Mouse (Mus musculus) midbrain, embryonic 15.5 days (tissue): Measurements from ENCODE around the gene Kctd11. TPM values are rescaled to one million over a fixed set of nuclear protein-coding genes. Genes with fewer than 3 reads are reported as not detected.
"Not testable (repeated sequence)": the region's sequence is repeated elsewhere in the genome, so short reads cannot be mapped to it uniquely, and the experiment has no call there.

ENCODE experiments used
- ATAC-seq: fragments of 200-750 bp; cut with Nextera tagmentation; replicated peaks from 2 replicates; pipeline ENCODE4 v1.8.0; 2017; ENCODE audit warnings: moderate TSS enrichment
- H3K27ac ChIP-seq: fragments of 300-500 bp; sonication (generic); 2 replicates; pipeline ENCODE4 v1.5.1; 2015; ENCODE audit warnings: mild to moderate bottlenecking, inconsistent platforms
- H3K27me3 ChIP-seq: fragments of 300-500 bp; sonication (generic); replicated peaks from 2 replicates; pipeline ENCODE4 v1.6.1; 2015; ENCODE audit warnings: inconsistent platforms
- H3K36me3 ChIP-seq: fragments of 300-500 bp; sonication (generic); replicated peaks from 2 replicates; pipeline ENCODE4 v1.6.1; 2015; ENCODE audit warnings: inconsistent platforms
- H3K4me1 ChIP-seq: fragments of 300-500 bp; sonication (generic); 2 replicates; pipeline ENCODE4 v1.6.1; 2015; ENCODE audit warnings: inconsistent platforms
- H3K4me2 ChIP-seq: fragments of 300-500 bp; sonication (generic); 2 replicates; pipeline ENCODE4 v1.6.1; 2015; ENCODE audit warnings: inconsistent platforms, mild to moderate bottlenecking, moderate library complexity
- H3K4me3 ChIP-seq: fragments of 300-500 bp; sonication (generic); 2 replicates; pipeline ENCODE4 v1.5.1; 2015; ENCODE audit warnings: mild to moderate bottlenecking, inconsistent platforms
- H3K9ac ChIP-seq: fragments of 300-500 bp; sonication (generic); 2 replicates; pipeline ENCODE4 v1.6.1; 2015; ENCODE audit warnings: mild to moderate bottlenecking, inconsistent platforms
- H3K9me3 ChIP-seq: fragments of 300-500 bp; sonication (generic); 2 replicates; pipeline ENCODE4 v1.6.1; 2016; ENCODE audit warnings: inconsistent platforms
- WGBS: fragments of 180-500 bp; shearing (Covaris S2); methylation state at CpG from one replicate; pipeline ENCODE4 v1.1.7; 2015; ENCODE audit warnings: mixed read lengths; 5-methylcytosine and 5-hydroxymethylcytosine counted together
- polyA plus RNA-seq: library from polyadenylated mRNA; unstranded; fragments of >200 nt; fragmentation: Nextera tagmentation; extraction: Ambion mirVana; gene quantifications from 2 replicates; pipeline ENCODE4 v1.2.1, GENCODE M21; 2015

The Kctd11 gene
- polyA plus RNA-seq = 1.7 and 1.9 TPM in 2 replicates

- ATAC-seq = peak; percentile 73
- WGBS = under 1% methylated on average over 46 of the region's 46 CpGs
- peak within 1 kb of the TSS; percentile 77 for H3K4me2 ChIP-seq
- H3K27me3 ChIP-seq = peaks cover 17% of the 10 kb centered on the region
- H3K27ac ChIP-seq = peak within 1 kb of the TSS; percentile 51
- H3K4me3 ChIP-seq = peak within 1 kb of the TSS; percentile 42
- no peaks in the 10 kb centered on the region for H3K9me3 ChIP-seq
- H3K4me1 ChIP-seq = peaks cover 28% of the 10 kb centered on the region
- H3K9ac ChIP-seq = peak within 1 kb of the TSS; percentile 26
- H3K36me3 ChIP-seq = no peaks in the 10 kb centered on the region
Measured at GRCm38 (mm10) chr11:69880853-69881603, at the start of gene Kctd11. TSS of gene Kctd11 (minus strand) at chr11:69881406.

GRCm38 (mm10) chr11:69930176-69930575, 49.0 kb upstream of the Kctd11 start:
- 87% methylated on average over 8 of the region's 8 CpGs for WGBS
- not testable (repeated sequence) for H3K4me1 ChIP-seq, ATAC-seq

GRCm38 (mm10) chr11:69929712-69930111, 48.5 kb upstream of the Kctd11 start:
- no peak overlapping the region for H3K27ac ChIP-seq
- no peak overlapping the region for H3K4me3 ChIP-seq
- WGBS = 89% methylated on average over 4 of the region's 4 CpGs
- H3K4me1 ChIP-seq = peaks cover 3% of the 10 kb centered on the region; the same call in 1 of the 2 replicates
- no peaks in the 10 kb centered on the region for H3K36me3 ChIP-seq
- no peak for ATAC-seq
- no peak overlapping the region for H3K9ac ChIP-seq
- no peaks in the 10 kb centered on the region for H3K27me3 ChIP-seq
- no peaks in the 10 kb centered on the region for H3K9me3 ChIP-seq
- H3K4me2 ChIP-seq = no peak overlapping the region

More at GRCm38 (mm10) chr11:69930176-69930575, 49.0 kb upstream of the Kctd11 start:
- H3K9ac ChIP-seq, H3K9me3 ChIP-seq, H3K4me2 ChIP-seq, H3K36me3 ChIP-seq, H3K27me3 ChIP-seq, H3K4me3 ChIP-seq, H3K27ac ChIP-seq: not testable (repeated sequence)

GRCm38 (mm10) chr11:69927501-69927900, 46.3 kb upstream of the Kctd11 start:
- H3K27me3 ChIP-seq = no peaks in the 10 kb centered on the region
- peaks cover 5% of the 10 kb centered on the region for H3K4me1 ChIP-seq
- WGBS = 99% methylated on average over 2 of the region's 2 CpGs
- no peak overlapping the region for H3K9ac ChIP-seq
- ATAC-seq = no peak
- H3K36me3 ChIP-seq = no peaks in the 10 kb centered on the region
- no peak overlapping the region for H3K4me2 ChIP-seq
- no peak overlapping the region for H3K4me3 ChIP-seq
- H3K9me3 ChIP-seq = no peaks in the 10 kb centered on the region
- H3K27ac ChIP-seq = no peak overlapping the region

GRCm38 (mm10) chr11:69922796-69923195, 41.6 kb upstream of the Kctd11 start:
- peaks cover 30% of the 10 kb centered on the region for H3K4me1 ChIP-seq
- H3K4me2 ChIP-seq = no peak overlapping the region
- peaks cover 8% of the 10 kb centered on the region; the same call in 1 of the 2 replicates for H3K36me3 ChIP-seq
- H3K9ac ChIP-seq = no peak overlapping the region; the same call in 1 of the 2 replicates
- peak overlapping the region; percentile 23; the same call in 1 of the 2 replicates for H3K27ac ChIP-seq
- no peak overlapping the region for H3K4me3 ChIP-seq
- no peak for ATAC-seq
- H3K27me3 ChIP-seq = no peaks in the 10 kb centered on the region
- 73% methylated on average over 3 of the region's 3 CpGs for WGBS
- no peaks in the 10 kb centered on the region for H3K9me3 ChIP-seq

GRCm38 (mm10) chr11:69922012-69922756, 41.0 kb upstream of the Kctd11 start:
- Histone ChIP-seq H3K27me3 (no peaks in the 10 kb centered on the region), H3K4me1 (peaks cover 30% of the 10 kb centered on the region), H3K27ac (peak overlapping the region; percentile 90), H3K4me2 (peak overlapping the region; percentile 81), H3K36me3 (peaks cover 14% of the 10 kb centered on the region; the same call in 1 of the 2 replicates), H3K9ac (peak overlapping the region; percentile 40), H3K4me3 (peak overlapping the region; percentile 83), H3K9me3 (no peaks in the 10 kb centered on the region)
- 3% methylated on average over 12 of the region's 12 CpGs for WGBS
- ATAC-seq = no peak

- under 1% methylated on average over 78 of the region's 78 CpGs for WGBS
- ATAC-seq = peak; percentile 98
- peak within 1 kb of the TSS; percentile 81 for H3K4me2 ChIP-seq
- no peaks in the 10 kb centered on the region for H3K27me3 ChIP-seq
- peaks cover 30% of the 10 kb centered on the region for H3K4me1 ChIP-seq
- peaks cover 23% of the 10 kb centered on the region; the same call in 1 of the 2 replicates for H3K36me3 ChIP-seq
- no peaks in the 10 kb centered on the region for H3K9me3 ChIP-seq
- H3K4me3 ChIP-seq = peak within 1 kb of the TSS; percentile 83
- H3K27ac ChIP-seq = peak within 1 kb of the TSS; percentile 90
- peak within 1 kb of the TSS; percentile 89 for H3K9ac ChIP-seq
Measured at GRCm38 (mm10) chr11:69921114-69922011, 40.2 kb upstream of the Kctd11 start, which contains the start of gene Eif5a. TSS of gene Eif5a (minus strand) at chr11:69921958.

GRCm38 (mm10) chr11:69920266-69921031, 39.2 kb upstream of the Kctd11 start:
- peak overlapping the region; percentile 90 for H3K27ac ChIP-seq
- H3K36me3 ChIP-seq = peaks cover 32% of the 10 kb centered on the region; the same call in 1 of the 2 replicates
- peak; percentile 43 for ATAC-seq
- peak overlapping the region; percentile 83 for H3K4me3 ChIP-seq
- peak overlapping the region; percentile 89 for H3K9ac ChIP-seq
- H3K27me3 ChIP-seq = no peaks in the 10 kb centered on the region
- no peaks in the 10 kb centered on the region for H3K9me3 ChIP-seq
- H3K4me2 ChIP-seq = peak overlapping the region; percentile 81
- WGBS = under 1% methylated on average over 63 of the region's 65 CpGs
- H3K4me1 ChIP-seq = peaks cover 37% of the 10 kb centered on the region

GRCm38 (mm10) chr11:69919661-69920265, 38.6 kb upstream of the Kctd11 start:
- Histone ChIP-seq H3K9me3 (no peaks in the 10 kb centered on the region), H3K4me2 (peak overlapping the region; percentile 81), H3K9ac (peak overlapping the region; percentile 89), H3K27ac (peak overlapping the region; percentile 90), H3K4me3 (peak overlapping the region; percentile 83), H3K27me3 (no peaks in the 10 kb centered on the region), H3K36me3 (peaks cover 34% of the 10 kb centered on the region; the same call in 1 of the 2 replicates), H3K4me1 (peaks cover 43% of the 10 kb centered on the region)
- 2% methylated on average over 17 of the region's 17 CpGs for WGBS
- ATAC-seq = no peak

- peak overlapping the region; percentile 90; the same call in 1 of the 2 replicates for H3K27ac ChIP-seq
- no peak for ATAC-seq
- H3K9me3 ChIP-seq = no peaks in the 10 kb centered on the region
- peaks cover 34% of the 10 kb centered on the region; the same call in 1 of the 2 replicates for H3K36me3 ChIP-seq
- peak overlapping the region; percentile 81 for H3K4me2 ChIP-seq
- peak overlapping the region; percentile 89 for H3K9ac ChIP-seq
- H3K27me3 ChIP-seq = no peaks in the 10 kb centered on the region
- peaks cover 50% of the 10 kb centered on the region for H3K4me1 ChIP-seq
- WGBS = 88% methylated on average over 9 of the region's 9 CpGs
- peak overlapping the region; percentile 83; the same call in 1 of the 2 replicates for H3K4me3 ChIP-seq
Measured at GRCm38 (mm10) chr11:69919053-69919452, 37.8 kb upstream of the Kctd11 start.
